In genomic region chr14:121732196-121732595, GRCm38 (mm10) we compare ENCODE assay signal across 9 mouse cellular contexts.
DNase-seq lines count a peak whose midpoint lies in the region; ATAC-seq and TF ChIP-seq lines count a peak whose summit lies in the region.
"Had no signal": no experiment of that assay in that cellular context is flagged by ENCODE, and none has a peak within 500 bp of the region (broad histone marks: within the 10 kb centered on the region; RNA-seq: fewer than 3 reads in every experiment).

No protein-coding gene starts in this region.

- H3K27me3 ChIP-seq in heart, embryonic 10.5 days (ENCODE audit: insufficient read depth, poor library complexity, severe bottlenecking) = no peaks in the 10 kb centered on the region
- H3K27me3 ChIP-seq in heart, adult 2 months (ENCODE audit: control insufficient read depth, insufficient read depth, low read length) = no peaks in the 10 kb centered on the region
- H3K27me3 ChIP-seq in liver, embryonic 16.5 days (ENCODE audit: control insufficient read depth, insufficient read depth, low read depth, low read length) = no peaks in the 10 kb centered on the region

- H3K4me3 ChIP-seq in heart, embryonic 10.5 days = peak overlapping the region; percentile 27
- H3K4me3 ChIP-seq in heart, adult 2 months = no peak overlapping the region
- H3K4me3 ChIP-seq in liver, embryonic 16.5 days (ENCODE audit: low read depth, low read length) = no peak overlapping the region

- H3K9me3 ChIP-seq in heart, embryonic 10.5 days = no peaks in the 10 kb centered on the region
- H3K9me3 ChIP-seq in liver, embryonic 16.5 days (replicated peaks; ENCODE audit: control insufficient read depth, low read length) = no peaks in the 10 kb centered on the region

- DNase-seq in heart, embryonic 10.5 days (ENCODE audit: low spot score) = no peak
- DNase-seq in heart, adult 2 months = no peak
- no peak for DNase-seq in gastrocnemius, postnatal 4 days (ENCODE audit: low spot score in 2 of 2)
- no peak for DNase-seq in spleen, postnatal 10 days (ENCODE audit: low spot score in 2 of 2)
- no peak for DNase-seq in adrenal gland, postnatal 25 days
- DNase-seq: lung, postnatal 14 days had no signal

- peak overlapping the region; percentile 72 for H3K27ac ChIP-seq in heart, embryonic 10.5 days
- no peak overlapping the region for H3K27ac ChIP-seq in heart, adult 2 months
- H3K27ac ChIP-seq in liver, embryonic 16.5 days (ENCODE audit: low read length) = no peak overlapping the region

- 30% methylated on average over 8 of the region's 8 CpGs for WGBS in heart, embryonic 10.5 days
- 34% methylated on average over 8 of the region's 8 CpGs for WGBS in heart, adult 2 months
- 7% methylated on average over 8 of the region's 8 CpGs for WGBS in liver, embryonic 16.5 days (ENCODE audit: insufficient replicate concordance)

- intact Hi-C loops in heart, adult 2 months (cut with DNase I) = no loop called here

- H3K79me2 ChIP-seq in heart, adult 2 months (replicated peaks; ENCODE audit: control insufficient read depth, insufficient read depth, low read length) = no peaks in the 10 kb centered on the region

- H3K36me3 ChIP-seq in heart, embryonic 10.5 days = no peaks in the 10 kb centered on the region
- no peaks in the 10 kb centered on the region for H3K36me3 ChIP-seq in heart, adult 2 months (ENCODE audit: control insufficient read depth, insufficient read depth, low read length)
- H3K36me3 ChIP-seq in liver, embryonic 16.5 days (ENCODE audit: control insufficient read depth, insufficient read depth) = no peaks in the 10 kb centered on the region

- H3K4me1 ChIP-seq in heart, embryonic 10.5 days = peaks cover 25% of the 10 kb centered on the region
- H3K4me1 ChIP-seq in heart, adult 2 months (ENCODE audit: control insufficient read depth, insufficient read depth, low read length) = no peaks in the 10 kb centered on the region; the same call in 1 of the 2 replicates
- peaks cover 4% of the 10 kb centered on the region for H3K4me1 ChIP-seq in liver, embryonic 16.5 days (ENCODE audit: control insufficient read depth, low read depth, low read length)

- no peak for TF ChIP-seq CTCF in heart, adult 2 months (IDR thresholded peaks at IDR 0.05)

- no peak for TF ChIP-seq EP300 in heart, adult 2 months (IDR thresholded peaks at IDR 0.05; ENCODE audit: insufficient read depth, low read depth, low read length)

- H3K4me2 ChIP-seq in liver, embryonic 16.5 days (ENCODE audit: low read depth, low read length) = peak overlapping the region; percentile 38

- ATAC-seq in CD4-positive, CD25-positive, alpha-beta regulatory T cell, adult 4 months = peak; percentile 4
- 0 out of 4 replicates have a peak, but pooled peaks have one; percentile 12 to 31 for ATAC-seq in hematopoietic stem cell, adult 5-6 weeks (replicated peaks in 1 of 2; ENCODE audit: insufficient read depth in 1 of 2, low FRiP score in 2 of 2, low TSS enrichment in 1 of 2, low read depth in 1 of 2, poor library complexity in 2 of 2, severe bottlenecking in 2 of 2)
- peak; percentile 19; the same call in 1 of the 2 replicates for ATAC-seq in liver, embryonic 16.5 days (ENCODE audit: low read depth)

- TF ChIP-seq POLR2A in heart, adult 2 months (IDR thresholded peaks at IDR 0.05; ENCODE audit: insufficient read depth, low read depth, low read length) = no peak

- no peak overlapping the region for H3K9ac ChIP-seq in heart, adult 2 months (ENCODE audit: low read depth, low read length)
- H3K9ac ChIP-seq in liver, embryonic 16.5 days (ENCODE audit: low read depth, low read length) = no peak overlapping the region
